Mouse (Mus musculus): Measurements from ENCODE around the gene Hoxb2.

- TF ChIP-seq CTCF (IDR thresholded peaks at IDR 0.05; ENCODE audit: borderline replicate concordance, insufficient read depth, low read depth, low read length) (no peak), POLR2A (IDR thresholded peaks at IDR 0.05; ENCODE audit: borderline replicate concordance, insufficient read depth, low read length) (no peak)
These were observed 26.2 kb upstream of the Hoxb2 start for GRCm38 (mm10) chr11:96324125-96324524.

Measured in cerebellum, adult 2 months (tissue).